Mouse (Mus musculus) hindbrain, embryonic 10.5 days (tissue): ENCODE measurements around the gene Smtnl2. TPM values are rescaled to one million over a fixed set of nuclear protein-coding genes. Genes with fewer than 3 reads are reported as not detected.

ENCODE experiments used
- DNase-seq: peaks from one replicate; pipeline ENCODE4 v3.0.0-alpha.2; 2017; ENCODE audit warnings: low spot score
- H3K27ac ChIP-seq: fragments of 300-500 bp; sonication (generic); 2 replicates; pipeline ENCODE4 v1.5.1; 2016; ENCODE audit warnings: mild to moderate bottlenecking, moderate library complexity
- H3K27me3 ChIP-seq: fragments of 300-500 bp; sonication (generic); 2 replicates; pipeline ENCODE4 v1.6.1; 2016; ENCODE audit warnings: mild to moderate bottlenecking; ENCODE audit not compliant: poor library complexity, insufficient read depth, severe bottlenecking
- H3K36me3 ChIP-seq: fragments of 300-500 bp; sonication (generic); 2 replicates; pipeline ENCODE4 v1.6.1; 2016; ENCODE audit warnings: mild to moderate bottlenecking, moderate library complexity
- H3K4me1 ChIP-seq: fragments of 300-500 bp; sonication (generic); replicated peaks from 2 replicates; pipeline ENCODE4 v1.6.1; 2016; ENCODE audit warnings: mild to moderate bottlenecking
- H3K4me3 ChIP-seq: fragments of 300-500 bp; sonication (generic); 2 replicates; pipeline ENCODE4 v1.5.1; 2016; ENCODE audit warnings: mild to moderate bottlenecking, moderate library complexity
- H3K9me3 ChIP-seq: fragments of 300-500 bp; sonication (generic); 2 replicates; pipeline ENCODE4 v1.6.1; 2016; ENCODE audit warnings: mild to moderate bottlenecking, moderate library complexity
- WGBS: fragments of 180-500 bp; shearing (Covaris S2); methylation state at CpG from one replicate; pipeline ENCODE4 v1.1.7; 2016; 5-methylcytosine and 5-hydroxymethylcytosine counted together
- polyA plus RNA-seq: library from polyadenylated mRNA; unstranded; fragments of >200 nt; fragmentation: Nextera tagmentation; extraction: Ambion mirVana; gene quantifications from 2 replicates; pipeline ENCODE4 v1.2.1, GENCODE M21; 2016

Smtnl2 gene
- polyA plus RNA-seq, 1 experiment from 2014 or later, result 10.7 TPM

DNA sequence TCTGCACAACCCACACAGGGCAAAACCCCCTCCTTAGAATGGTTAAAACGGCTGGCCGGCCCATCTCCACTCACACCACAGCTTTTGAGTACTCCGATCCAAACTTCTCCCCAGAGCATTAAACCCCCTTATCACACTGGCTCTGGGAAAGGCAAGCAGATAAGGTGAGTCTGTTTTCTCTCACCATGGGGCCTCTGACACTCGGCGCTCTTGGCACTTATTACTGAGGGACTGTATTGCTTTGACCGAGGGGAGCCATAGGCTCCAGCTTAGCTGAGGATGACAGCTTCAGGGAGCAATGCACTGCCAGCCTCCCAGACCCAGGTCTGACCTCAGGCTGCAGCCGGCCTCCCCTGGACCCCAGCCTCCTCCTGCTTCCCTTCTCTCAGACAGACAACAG is 3.9 kb downstream of the Smtnl2 start:
- Histone ChIP-seq H3K27ac (peak overlapping the region; percentile 40; the same call in 1 of the 2 replicates), H3K27me3 (peaks cover 55% of the 10 kb centered on the region), H3K4me1 (peaks cover 79% of the 10 kb centered on the region), H3K36me3 (0 out of 2 replicates have a peak, but pooled peaks cover 8% of the 10 kb centered on the region), H3K4me3 (no peak overlapping the region), H3K9me3 (no peaks in the 10 kb centered on the region)
- DNase-seq, result no peak
- WGBS, result 16% methylated on average over 7 of the region's 7 CpGs

DNA sequence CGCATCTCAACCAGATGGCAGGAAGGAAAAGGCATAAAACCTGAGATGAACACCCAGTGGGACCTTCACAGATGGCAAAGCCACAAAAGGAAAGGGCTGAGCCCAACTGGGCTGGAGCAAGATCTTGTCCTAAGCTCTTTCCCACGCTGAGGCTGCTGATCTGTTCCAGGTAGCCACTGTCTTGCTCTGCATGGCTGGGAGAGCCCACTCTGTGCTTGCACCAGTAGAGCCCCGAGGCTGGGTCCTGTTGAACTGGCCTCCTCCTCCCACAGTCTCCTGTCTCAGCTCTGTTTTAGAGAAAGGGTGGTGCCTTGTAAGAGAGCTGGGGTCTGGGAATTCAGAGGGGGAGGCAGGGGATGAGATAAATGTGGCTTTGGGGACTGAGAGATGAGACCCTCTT is 4.4 kb downstream of the Smtnl2 start:
- WGBS, result 12% methylated on average over 3 of the region's 3 CpGs

DNA sequence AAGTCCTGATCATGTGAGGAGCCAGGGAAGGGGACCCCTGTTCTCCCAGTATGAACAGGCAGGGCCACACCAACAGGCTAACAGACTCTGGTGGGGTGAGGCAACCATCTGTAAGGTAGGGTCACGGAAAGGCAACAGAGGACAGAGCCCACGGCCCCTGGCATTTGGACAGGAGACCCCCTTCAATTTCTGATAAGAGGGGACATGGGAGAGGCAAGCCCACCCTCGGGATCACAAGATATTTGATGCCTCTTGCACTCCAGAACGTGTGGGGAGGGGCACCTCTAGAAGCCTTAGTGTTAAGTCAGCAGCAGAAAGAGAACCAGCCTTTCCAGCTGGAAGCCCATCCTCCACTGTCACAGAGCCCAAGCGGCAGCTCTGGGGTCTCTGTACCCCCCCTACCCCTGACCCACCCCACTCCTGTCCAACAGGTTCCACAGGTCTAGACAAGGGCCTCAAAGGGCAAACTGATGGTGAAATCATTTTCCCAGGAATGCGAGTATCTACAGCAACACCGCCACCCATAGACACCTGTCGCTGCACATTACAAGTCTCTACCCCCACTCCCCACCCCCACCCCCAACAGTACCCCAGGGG is 5.3 kb downstream of the Smtnl2 start:
- 58% methylated on average over 8 of the region's 8 CpGs for WGBS
- 0 out of 2 replicates have a peak, but pooled peaks cover 8% of the 10 kb centered on the region for H3K36me3 ChIP-seq
- no peak overlapping the region for H3K4me3 ChIP-seq
- H3K27me3 ChIP-seq, result peaks cover 42% of the 10 kb centered on the region
- peaks cover 83% of the 10 kb centered on the region for H3K4me1 ChIP-seq
- no peak for DNase-seq
- no peaks in the 10 kb centered on the region for H3K9me3 ChIP-seq
- peak overlapping the region; percentile 40 for H3K27ac ChIP-seq

More for the DNA sequence above, 4.4 kb downstream of the Smtnl2 start:
- H3K4me3 ChIP-seq, result no peak overlapping the region
- H3K4me1 ChIP-seq, result peaks cover 83% of the 10 kb centered on the region
- 0 out of 2 replicates have a peak overlapping the region, but pooled peaks have one; percentile 31 for H3K27ac ChIP-seq
- H3K27me3 ChIP-seq, result peaks cover 50% of the 10 kb centered on the region
- 0 out of 2 replicates have a peak, but pooled peaks cover 8% of the 10 kb centered on the region for H3K36me3 ChIP-seq
- H3K9me3 ChIP-seq, result no peaks in the 10 kb centered on the region
- no peak for DNase-seq

DNA sequence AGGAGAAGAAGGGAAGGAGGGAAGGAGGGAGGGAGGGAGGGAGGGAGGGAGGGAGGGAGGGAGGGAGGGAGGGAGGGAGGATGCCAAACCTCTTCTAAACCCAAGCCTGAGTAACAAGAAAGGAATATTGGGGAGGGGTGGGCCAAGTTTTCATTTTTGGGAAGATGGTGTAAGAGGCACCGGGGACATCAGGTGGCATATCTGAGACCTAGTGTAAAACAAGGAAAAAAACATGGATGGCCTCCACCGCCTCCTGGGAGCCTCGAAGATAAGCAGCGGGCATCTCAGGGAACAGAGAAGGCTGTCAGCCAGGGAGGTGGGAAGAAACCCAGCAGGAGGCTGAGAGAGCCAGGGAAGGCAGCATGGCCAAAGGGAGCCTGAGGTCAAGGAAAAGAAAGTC is 6.0 kb downstream of the Smtnl2 start:
- peaks cover 83% of the 10 kb centered on the region for H3K4me1 ChIP-seq
- H3K9me3 ChIP-seq, result no peaks in the 10 kb centered on the region
- DNase-seq, result no peak
- 0 out of 2 replicates have a peak, but pooled peaks cover 13% of the 10 kb centered on the region for H3K36me3 ChIP-seq
- H3K27me3 ChIP-seq, result peaks cover 35% of the 10 kb centered on the region
- H3K4me3 ChIP-seq, result no peak overlapping the region
- 55% methylated on average over 4 of the region's 4 CpGs for WGBS
- peak overlapping the region; percentile 40 for H3K27ac ChIP-seq

DNA sequence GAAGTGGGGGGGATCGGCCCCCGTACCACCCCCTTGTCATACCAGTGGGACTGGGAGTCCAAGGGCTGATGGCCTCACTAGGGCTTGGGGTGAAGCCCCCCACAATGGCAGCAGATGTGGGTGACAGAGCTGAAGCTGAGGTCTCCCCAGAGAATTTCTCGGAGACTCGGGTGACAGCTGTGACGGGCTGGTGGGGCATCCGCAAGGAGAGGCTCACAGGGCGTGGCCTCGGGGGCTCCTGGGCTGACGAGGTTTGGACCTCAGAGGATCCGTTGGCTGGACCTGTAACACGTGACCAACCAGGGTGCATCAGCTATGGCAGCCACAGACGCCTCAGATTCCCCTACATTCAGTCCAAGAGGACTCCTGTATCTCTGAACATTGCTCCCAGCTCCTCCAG is 8.5 kb downstream of the Smtnl2 start:
- Histone ChIP-seq H3K27ac (peak overlapping the region; percentile 45; the same call in 1 of the 2 replicates), H3K4me1 (peaks cover 62% of the 10 kb centered on the region), H3K4me3 (no peak overlapping the region), H3K27me3 (peaks cover 11% of the 10 kb centered on the region), H3K36me3 (peaks cover 26% of the 10 kb centered on the region; the same call in 1 of the 2 replicates), H3K9me3 (no peaks in the 10 kb centered on the region)
- 89% methylated on average over 12 of the region's 12 CpGs for WGBS
- DNase-seq, result no peak

DNA sequence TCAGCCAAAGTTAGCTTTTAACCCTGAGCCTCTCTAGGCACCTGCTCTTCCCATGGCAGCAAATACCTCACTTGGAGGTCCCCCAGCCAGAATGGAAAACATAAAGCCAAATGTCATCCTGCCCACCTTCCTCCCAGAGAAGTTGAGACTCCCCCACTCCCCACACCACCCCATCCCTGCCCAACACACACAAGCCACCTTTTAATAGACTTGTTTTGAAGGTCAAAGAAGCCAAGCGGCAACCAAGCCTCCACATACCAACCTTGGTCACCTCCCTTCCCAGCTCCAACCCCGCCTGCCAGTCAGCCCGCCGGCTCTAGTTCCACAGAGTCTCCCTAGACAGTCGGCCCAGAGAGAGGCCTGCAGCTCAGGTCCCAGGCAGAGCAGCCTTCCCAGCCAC is 9.5 kb downstream of the Smtnl2 start:
- H3K27ac ChIP-seq, result peak overlapping the region; percentile 45
- H3K27me3 ChIP-seq, result peaks cover 1% of the 10 kb centered on the region; the same call in 1 of the 2 replicates
- no peaks in the 10 kb centered on the region for H3K9me3 ChIP-seq
- H3K4me1 ChIP-seq, result peaks cover 53% of the 10 kb centered on the region
- 70% methylated on average over 5 of the region's 5 CpGs for WGBS
- no peak for DNase-seq
- peaks cover 26% of the 10 kb centered on the region; the same call in 1 of the 2 replicates for H3K36me3 ChIP-seq
- no peak overlapping the region for H3K4me3 ChIP-seq

DNA sequence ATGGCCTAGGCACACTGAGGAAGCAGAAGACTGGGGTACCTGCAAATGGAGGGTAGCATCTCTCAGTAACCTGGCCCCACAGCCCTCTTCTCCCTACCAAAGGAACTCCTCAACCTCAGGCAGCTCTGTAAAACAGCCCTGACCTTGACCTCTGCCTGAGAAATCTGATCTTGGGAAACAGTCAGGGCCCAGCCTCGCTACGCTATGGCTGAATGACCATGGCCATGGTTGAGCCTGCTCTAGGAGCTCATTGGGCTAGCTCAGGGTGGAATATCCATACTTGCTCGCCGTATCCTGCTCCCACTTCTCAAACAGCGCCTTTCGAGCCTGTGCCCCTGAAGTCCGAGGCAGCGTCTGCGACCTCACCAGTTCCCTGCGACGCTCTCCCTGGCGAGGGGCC is 10.4 kb downstream of the Smtnl2 start:
- Histone ChIP-seq H3K36me3 (peaks cover 26% of the 10 kb centered on the region; the same call in 1 of the 2 replicates), H3K27ac (peak overlapping the region; percentile 68; the same call in 1 of the 2 replicates), H3K9me3 (no peaks in the 10 kb centered on the region), H3K27me3 (no peaks in the 10 kb centered on the region; the same call in 1 of the 2 replicates), H3K4me1 (peaks cover 43% of the 10 kb centered on the region), H3K4me3 (no peak overlapping the region)
- 81% methylated on average over 12 of the region's 12 CpGs for WGBS
- DNase-seq, result no peak

DNA sequence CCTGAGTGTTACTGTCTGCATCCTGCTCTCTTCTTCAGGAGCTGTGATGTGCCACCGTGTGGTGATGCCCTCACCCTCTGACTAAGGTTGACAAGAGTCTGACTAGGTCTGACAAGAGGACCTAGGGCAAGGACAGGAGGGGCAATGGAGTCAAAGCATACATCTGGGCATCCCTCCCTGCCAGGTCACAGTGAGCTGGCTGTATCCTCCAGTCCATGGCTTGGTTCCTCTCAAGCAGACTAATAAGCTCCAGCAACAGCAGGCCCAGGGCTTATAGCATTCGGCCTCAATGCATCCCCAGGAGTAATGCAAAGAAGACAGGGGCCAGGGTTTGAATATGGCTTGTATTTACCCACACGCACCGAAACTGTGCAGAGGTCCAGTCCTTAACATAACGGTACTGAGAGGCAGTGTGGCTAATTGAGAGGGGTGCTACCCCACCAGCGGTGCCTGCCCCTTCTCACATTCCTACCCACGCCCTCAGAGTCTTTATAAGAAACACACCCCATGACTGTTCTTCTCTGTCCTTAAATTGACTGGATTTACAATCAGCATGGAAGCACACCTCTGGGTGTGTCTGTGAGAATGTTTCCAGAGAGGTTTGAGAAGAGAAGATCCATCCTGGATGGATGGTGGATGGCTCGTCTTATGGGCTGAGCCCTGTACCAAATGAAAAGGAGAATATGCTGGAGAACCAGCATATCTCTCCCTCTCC is 13.5 kb downstream of the Smtnl2 start:
- Histone ChIP-seq H3K4me1 (peaks cover 29% of the 10 kb centered on the region), H3K36me3 (peaks cover 29% of the 10 kb centered on the region), H3K27ac (no peak overlapping the region), H3K27me3 (no peaks in the 10 kb centered on the region), H3K4me3 (no peak overlapping the region), H3K9me3 (no peaks in the 10 kb centered on the region)
- 89% methylated on average over 8 of the region's 8 CpGs for WGBS
- DNase-seq, result no peak

DNA sequence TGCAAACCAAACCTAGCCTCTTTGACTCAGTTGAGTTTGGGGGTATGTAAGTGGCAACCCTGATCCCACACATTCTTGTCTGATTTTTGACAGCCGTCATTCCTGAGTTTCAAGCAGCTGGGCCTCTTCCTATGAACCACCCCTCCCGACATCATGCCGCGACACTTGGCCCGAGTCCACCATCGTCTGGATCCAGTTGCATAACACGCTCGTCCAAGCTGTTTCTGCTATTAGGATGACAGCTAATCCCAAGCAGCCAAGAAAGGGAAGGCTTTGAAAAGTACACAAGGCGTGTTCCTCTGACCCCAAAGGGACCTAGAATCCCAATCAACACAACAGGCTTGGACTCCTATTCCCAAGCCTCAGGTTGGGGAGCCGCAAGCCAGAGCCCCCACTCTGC is 14.4 kb downstream of the Smtnl2 start:
- Histone ChIP-seq H3K27ac (no peak overlapping the region; the same call in 1 of the 2 replicates), H3K4me1 (peaks cover 20% of the 10 kb centered on the region), H3K4me3 (no peak overlapping the region), H3K36me3 (peaks cover 27% of the 10 kb centered on the region), H3K9me3 (no peaks in the 10 kb centered on the region), H3K27me3 (no peaks in the 10 kb centered on the region)
- no peak for DNase-seq
- WGBS, result 90% methylated on average over 10 of the region's 10 CpGs

DNA sequence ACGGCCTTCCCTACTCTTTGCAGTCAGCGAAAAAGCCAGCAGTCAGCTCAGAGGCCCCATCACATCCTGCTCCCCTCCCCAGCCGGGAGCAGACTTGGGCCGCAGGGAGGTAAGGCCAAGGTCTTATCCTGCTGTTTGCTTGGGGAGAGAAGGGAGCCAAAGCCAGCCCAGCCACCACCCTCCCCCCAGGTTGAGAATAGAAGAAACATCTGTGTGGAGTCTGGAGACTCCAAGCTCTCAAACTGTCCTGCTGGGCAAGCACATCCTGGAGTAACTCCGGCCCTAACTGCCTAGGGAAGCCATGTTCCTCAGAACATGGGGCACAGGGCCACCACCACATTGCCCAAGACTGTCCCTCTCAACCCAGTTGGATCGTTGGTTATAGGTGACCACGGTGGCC is 14.9 kb downstream of the Smtnl2 start:
- Histone ChIP-seq H3K27ac (peak overlapping the region; percentile 56), H3K9me3 (no peaks in the 10 kb centered on the region), H3K4me1 (peaks cover 16% of the 10 kb centered on the region), H3K36me3 (peaks cover 27% of the 10 kb centered on the region), H3K27me3 (no peaks in the 10 kb centered on the region), H3K4me3 (no peak overlapping the region)
- DNase-seq, result no peak
- WGBS, result 86% methylated on average over 7 of the region's 7 CpGs

DNA sequence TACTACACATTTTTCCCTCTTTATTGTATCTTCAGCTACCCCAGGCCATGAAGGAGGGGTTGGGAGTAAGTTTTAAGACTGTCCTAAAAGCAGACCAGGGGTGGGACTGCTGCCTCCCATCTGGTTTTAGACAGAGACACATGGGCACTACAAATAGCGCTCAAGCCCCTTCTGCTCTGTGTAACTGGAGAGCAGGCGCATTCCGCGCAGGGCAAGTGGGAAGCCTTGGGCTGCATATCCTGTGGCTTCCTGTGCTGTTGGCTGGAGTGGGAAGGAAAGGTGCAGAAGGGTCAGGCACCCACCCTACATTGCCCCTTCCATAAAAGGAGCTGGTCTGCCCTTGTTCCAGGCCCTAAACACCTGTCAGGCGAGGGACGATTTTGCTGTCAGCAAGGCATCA is 15.9 kb downstream of the Smtnl2 start:
- Histone ChIP-seq H3K4me1 (peaks cover 6% of the 10 kb centered on the region; the same call in 1 of the 2 replicates), H3K9me3 (no peaks in the 10 kb centered on the region), H3K36me3 (peaks cover 24% of the 10 kb centered on the region), H3K27me3 (no peaks in the 10 kb centered on the region), H3K27ac (no peak overlapping the region), H3K4me3 (no peak overlapping the region)
- no peak for DNase-seq
- WGBS, result 78% methylated on average over 6 of the region's 6 CpGs

DNA sequence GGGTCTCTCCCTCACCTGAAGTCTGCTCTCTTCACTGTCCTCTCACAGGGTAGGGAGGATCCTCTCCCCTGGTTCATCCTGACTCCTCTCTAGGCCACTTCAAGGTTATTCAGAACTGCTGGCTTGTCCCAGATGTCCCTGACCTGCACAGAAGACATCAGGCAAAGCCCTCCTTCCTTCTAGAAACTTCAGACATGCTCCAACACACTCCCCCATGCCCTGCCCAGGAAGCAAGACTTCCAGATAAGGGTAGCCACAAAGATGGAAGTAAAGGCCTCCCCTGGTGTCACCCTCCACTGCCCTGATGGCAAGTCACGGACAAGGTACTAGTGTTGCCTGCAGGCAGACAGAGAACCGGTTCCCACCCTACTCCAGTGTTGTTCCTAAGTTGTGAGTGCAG is 16.8 kb downstream of the Smtnl2 start:
- H3K27me3 ChIP-seq, result no peaks in the 10 kb centered on the region
- H3K36me3 ChIP-seq, result peaks cover 14% of the 10 kb centered on the region
- H3K9me3 ChIP-seq, result no peaks in the 10 kb centered on the region
- no peak overlapping the region for H3K4me3 ChIP-seq
- H3K27ac ChIP-seq, result no peak overlapping the region
- no peaks in the 10 kb centered on the region for H3K4me1 ChIP-seq
- WGBS, result 85% methylated on average over 2 of the region's 2 CpGs
- DNase-seq, result no peak

DNA sequence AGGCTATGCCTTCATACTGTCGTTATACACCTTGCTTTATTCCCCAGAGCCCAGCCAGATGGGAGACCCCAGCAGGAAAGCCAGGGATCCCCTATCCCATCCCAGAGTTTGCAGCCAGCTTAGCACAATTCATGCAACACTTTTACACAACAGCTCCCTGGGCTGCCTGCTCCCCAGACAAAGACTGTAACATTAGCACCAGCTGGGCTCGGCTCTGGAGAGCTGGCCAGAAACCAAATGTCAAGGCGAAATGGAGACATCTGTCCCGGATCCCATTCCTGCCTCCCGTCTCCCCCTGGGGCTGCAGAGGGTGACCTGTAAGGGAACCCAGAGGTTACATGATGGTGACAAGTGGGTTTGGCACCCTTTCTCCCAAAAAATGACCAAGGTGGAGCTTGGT is 17.8 kb downstream of the Smtnl2 start:
- Histone ChIP-seq H3K4me3 (no peak overlapping the region), H3K9me3 (no peaks in the 10 kb centered on the region), H3K27me3 (no peaks in the 10 kb centered on the region), H3K36me3 (peaks cover 9% of the 10 kb centered on the region), H3K27ac (no peak overlapping the region), H3K4me1 (no peaks in the 10 kb centered on the region)
- DNase-seq, result no peak
- WGBS, result 68% methylated on average over 5 of the region's 5 CpGs
